Mouse (Mus musculus): ENCODE data around the gene Dnajc13.

DNA sequence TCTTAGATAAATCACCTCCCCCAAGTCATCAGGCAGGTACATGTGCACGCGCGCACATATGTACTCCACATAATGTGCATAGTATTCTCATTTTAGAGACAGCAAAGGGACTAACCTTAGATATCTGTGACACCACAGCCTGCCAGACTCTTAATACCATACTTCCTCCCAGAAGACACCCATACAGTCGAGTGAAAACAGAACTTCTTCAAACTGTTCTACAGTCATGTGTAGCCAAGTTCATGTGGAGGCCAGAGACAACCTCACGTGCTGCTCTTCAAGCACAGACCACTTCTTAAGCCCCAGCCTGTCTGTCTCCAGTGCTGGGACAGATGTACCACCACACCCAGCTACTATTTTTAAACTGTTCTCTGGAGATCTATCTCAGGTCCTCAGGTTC is 29.7 kb downstream of the Dnajc13 start:
- TF ChIP-seq CTCF (IDR thresholded peaks at IDR 0.05; ENCODE audit: low read depth) (no peak), EP300 (optimal IDR thresholded peaks at IDR 0.05) (no peak)
